Mouse (Mus musculus): ENCODE results near the gene Eci2. TPM values are rescaled to one million over a fixed set of nuclear protein-coding genes. Genes with fewer than 3 reads are reported as not detected.
"Not testable (repeated sequence)": the region's sequence is repeated elsewhere in the genome, so short reads cannot be mapped to it uniquely, and the experiment has no call there.

The Eci2 gene
- polyA plus RNA-seq, 1 experiment from 2014 or later: 84.6 TPM

DNA sequence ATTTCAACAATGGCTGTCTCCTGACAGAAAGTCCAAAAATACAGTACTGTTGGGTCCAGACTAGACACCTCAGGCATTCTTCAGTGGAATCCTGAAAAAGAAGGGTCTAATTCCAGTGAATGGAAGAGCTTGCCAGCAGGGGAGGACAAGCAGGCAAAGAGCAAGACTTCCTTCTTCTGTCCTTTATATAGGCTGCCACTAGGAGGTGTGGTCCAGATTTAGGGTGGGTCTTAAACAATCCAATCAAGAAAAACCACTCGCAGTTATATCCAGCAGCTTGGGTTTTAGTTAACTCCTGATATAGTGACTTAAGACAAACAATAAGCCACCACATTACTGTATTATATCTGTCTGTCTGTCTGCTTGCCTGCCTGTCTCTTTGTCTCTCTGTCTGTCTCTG is 53.1 kb downstream of the Eci2 start:
- WGBS: 62% methylated on average over 1 of the region's 1 CpGs
- Histone ChIP-seq H3K4me3 (ENCODE audit: low read depth, low read length) (no peak overlapping the region), H3K36me3 (ENCODE audit: control insufficient read depth, insufficient read depth, low read length) (peaks cover 11% of the 10 kb centered on the region), H3K4me1 (ENCODE audit: control insufficient read depth, insufficient read depth, low read length) (no peaks in the 10 kb centered on the region), H3K27ac (ENCODE audit: low read length) (no peak overlapping the region), H3K27me3 (ENCODE audit: control insufficient read depth, insufficient read depth, low read depth, low read length) (no peaks in the 10 kb centered on the region), H3K4me2 (ENCODE audit: low read length) (no peak overlapping the region), H3K9me3 (replicated peaks; ENCODE audit: control insufficient read depth, low read length, poor library complexity, severe bottlenecking) (no peaks in the 10 kb centered on the region), H3K9ac (ENCODE audit: low read depth, low read length) (no peak overlapping the region)
- ATAC-seq: no peak

DNA sequence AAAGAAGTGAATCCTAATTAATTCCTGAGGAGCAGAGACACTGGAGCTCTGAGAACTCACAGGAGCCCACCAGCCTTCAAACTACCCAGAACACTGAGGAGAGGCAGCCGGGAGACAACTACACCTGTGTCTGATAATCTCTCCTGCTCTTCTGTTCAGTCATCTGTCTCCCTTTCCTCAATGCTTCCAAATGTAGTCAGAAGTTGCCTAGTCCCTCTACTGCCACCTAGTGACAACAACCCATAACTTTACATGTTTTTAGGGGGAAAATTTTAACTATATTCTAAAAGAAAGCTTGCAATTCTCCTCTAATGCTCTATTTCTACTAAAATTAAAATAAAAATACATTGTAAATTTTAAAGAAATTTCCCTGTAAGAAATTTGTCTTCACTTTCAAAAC is 53.7 kb downstream of the Eci2 start:
- H3K9me3 ChIP-seq (replicated peaks; ENCODE audit: control insufficient read depth, low read length, poor library complexity, severe bottlenecking): no peaks in the 10 kb centered on the region
- 45% methylated on average over 1 of the region's 1 CpGs for WGBS
- no peaks in the 10 kb centered on the region for H3K27me3 ChIP-seq (ENCODE audit: control insufficient read depth, insufficient read depth, low read depth, low read length)
- no peak overlapping the region for H3K9ac ChIP-seq (ENCODE audit: low read depth, low read length)
- no peak overlapping the region for H3K4me2 ChIP-seq (ENCODE audit: low read length)
- H3K4me3 ChIP-seq (ENCODE audit: low read depth, low read length): no peak overlapping the region
- peaks cover 8% of the 10 kb centered on the region; the same call in 1 of the 2 replicates for H3K36me3 ChIP-seq (ENCODE audit: control insufficient read depth, insufficient read depth, low read length)
- ATAC-seq: no peak
- no peak overlapping the region for H3K27ac ChIP-seq (ENCODE audit: low read length)
- H3K4me1 ChIP-seq (ENCODE audit: control insufficient read depth, insufficient read depth, low read length): no peaks in the 10 kb centered on the region

DNA sequence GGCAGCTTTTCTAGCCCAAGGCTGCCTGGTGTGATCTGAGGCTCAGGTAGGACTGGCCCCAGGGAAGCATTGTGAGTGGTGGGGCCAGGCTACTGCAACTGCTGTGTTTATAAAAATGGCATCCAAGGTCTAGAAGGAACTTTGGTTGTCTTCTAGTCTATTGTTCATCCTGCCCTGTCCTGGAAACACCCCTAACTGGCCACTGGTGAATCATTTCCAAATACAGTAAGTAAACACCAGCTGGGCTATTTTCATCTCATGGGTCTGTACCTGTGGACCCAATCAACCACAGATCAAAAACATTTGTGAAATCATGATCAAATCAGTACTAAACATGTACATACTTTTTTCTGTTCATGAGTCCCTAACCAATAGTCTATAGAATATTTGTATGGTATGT is 54.4 kb downstream of the Eci2 start:
- not testable (repeated sequence) for H3K36me3 ChIP-seq (ENCODE audit: control insufficient read depth, insufficient read depth, low read length)

DNA sequence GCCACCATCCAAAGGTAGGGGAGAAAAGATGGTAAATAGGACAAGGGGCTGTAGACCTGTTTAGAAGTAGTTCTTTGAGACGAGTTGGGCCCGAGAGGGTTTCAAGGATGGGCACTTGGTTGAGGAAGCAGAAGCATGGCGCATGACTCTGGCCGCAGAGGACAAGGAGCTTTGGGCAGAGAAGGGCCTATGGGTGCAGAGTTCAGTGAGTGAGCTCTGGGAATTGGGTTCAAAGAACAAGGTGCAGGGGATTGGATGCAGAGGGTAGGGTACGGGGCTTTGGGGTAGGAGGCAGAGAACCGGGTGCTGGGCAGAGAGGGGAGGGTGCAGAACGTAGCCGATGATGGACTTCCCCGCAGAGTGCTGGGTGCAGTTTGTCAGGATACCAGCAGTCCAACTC is 61.2 kb downstream of the Eci2 start:
- not testable (repeated sequence) for H3K36me3 ChIP-seq (ENCODE audit: control insufficient read depth, insufficient read depth, low read length); H3K27ac ChIP-seq (ENCODE audit: low read length); H3K27me3 ChIP-seq (ENCODE audit: control insufficient read depth, insufficient read depth, low read depth, low read length); H3K9ac ChIP-seq (ENCODE audit: low read depth, low read length); H3K9me3 ChIP-seq (replicated peaks; ENCODE audit: control insufficient read depth, low read length, poor library complexity, severe bottlenecking); ATAC-seq; H3K4me3 ChIP-seq (ENCODE audit: low read depth, low read length); H3K4me1 ChIP-seq (ENCODE audit: control insufficient read depth, insufficient read depth, low read length); H3K4me2 ChIP-seq (ENCODE audit: low read length)
- 80% methylated on average over 9 of the region's 9 CpGs for WGBS

More for the DNA sequence above, 54.4 kb downstream of the Eci2 start:
- H3K9ac ChIP-seq (ENCODE audit: low read depth, low read length); H3K9me3 ChIP-seq (replicated peaks; ENCODE audit: control insufficient read depth, low read length, poor library complexity, severe bottlenecking); H3K4me2 ChIP-seq (ENCODE audit: low read length); H3K27me3 ChIP-seq (ENCODE audit: control insufficient read depth, insufficient read depth, low read depth, low read length); H3K4me3 ChIP-seq (ENCODE audit: low read depth, low read length); H3K27ac ChIP-seq (ENCODE audit: low read length); H3K4me1 ChIP-seq (ENCODE audit: control insufficient read depth, insufficient read depth, low read length); ATAC-seq: not testable (repeated sequence)

DNA sequence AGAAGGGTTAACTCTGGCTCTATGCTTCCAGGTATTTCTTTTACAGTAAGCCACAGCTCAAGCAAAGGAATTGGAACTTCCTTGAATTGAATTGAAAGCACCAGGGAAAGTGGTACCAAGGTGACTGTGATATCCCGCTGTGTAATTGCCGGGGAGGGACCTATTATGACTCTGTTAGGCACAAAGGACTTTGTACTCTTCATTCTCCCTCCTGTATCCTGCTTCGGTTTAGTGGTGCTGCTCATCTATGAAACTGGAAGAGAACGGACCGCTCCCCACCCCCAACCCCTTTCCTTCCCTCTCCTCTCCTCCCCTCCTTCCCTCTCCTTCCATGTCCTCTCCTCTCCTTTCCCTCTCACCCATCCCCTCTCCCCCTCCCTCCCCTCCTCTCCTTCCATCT is 62.0 kb downstream of the Eci2 start:
- ATAC-seq: 0 out of 2 replicates have a peak, but pooled peaks have one; percentile 21

DNA sequence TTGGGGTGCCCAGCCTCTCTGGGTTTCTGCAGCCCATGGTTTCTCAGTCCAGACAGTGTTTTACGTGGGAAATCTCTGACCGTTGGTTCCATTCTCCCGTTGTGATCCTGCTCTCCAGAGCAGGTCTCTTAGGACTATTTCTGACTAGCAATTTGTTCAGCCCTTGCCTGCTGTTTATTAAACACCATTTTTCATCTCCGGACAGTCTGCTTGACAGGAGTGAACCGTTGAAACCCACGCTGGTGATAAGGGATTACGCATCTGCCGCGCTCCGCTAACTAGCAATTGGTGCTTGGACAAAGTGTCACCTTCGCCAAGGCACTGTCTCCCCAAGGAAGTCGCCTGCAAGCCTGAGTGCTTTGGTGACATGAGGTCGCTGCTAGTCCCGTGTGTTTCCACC is 62.5 kb downstream of the Eci2 start:
- no peaks in the 10 kb centered on the region for H3K36me3 ChIP-seq (ENCODE audit: control insufficient read depth, insufficient read depth, low read length)
- no peak overlapping the region for H3K27ac ChIP-seq (ENCODE audit: low read length)
- H3K27me3 ChIP-seq (ENCODE audit: control insufficient read depth, insufficient read depth, low read depth, low read length): no peaks in the 10 kb centered on the region; the same call in 1 of the 2 replicates
- H3K9ac ChIP-seq (ENCODE audit: low read depth, low read length): peak overlapping the region; percentile 50
- peak; percentile 36; the same call in 1 of the 2 replicates for ATAC-seq
- H3K4me2 ChIP-seq (ENCODE audit: low read length): peak overlapping the region; percentile 74
- H3K4me3 ChIP-seq (ENCODE audit: low read depth, low read length): peak overlapping the region; percentile 35
- peaks cover 7% of the 10 kb centered on the region; the same call in 1 of the 2 replicates for H3K4me1 ChIP-seq (ENCODE audit: control insufficient read depth, insufficient read depth, low read length)
- H3K9me3 ChIP-seq (replicated peaks; ENCODE audit: control insufficient read depth, low read length, poor library complexity, severe bottlenecking): no peaks in the 10 kb centered on the region
- WGBS: 4% methylated on average over 14 of the region's 14 CpGs

More for the DNA sequence above, 62.0 kb downstream of the Eci2 start:
- Histone ChIP-seq H3K4me3 (ENCODE audit: low read depth, low read length) (peak overlapping the region; percentile 35), H3K27ac (ENCODE audit: low read length) (no peak overlapping the region), H3K9ac (ENCODE audit: low read depth, low read length) (no peak overlapping the region), H3K9me3 (replicated peaks; ENCODE audit: control insufficient read depth, low read length, poor library complexity, severe bottlenecking) (no peaks in the 10 kb centered on the region), H3K27me3 (ENCODE audit: control insufficient read depth, insufficient read depth, low read depth, low read length) (no peaks in the 10 kb centered on the region; the same call in 1 of the 2 replicates), H3K4me2 (ENCODE audit: low read length) (peak overlapping the region; percentile 74), H3K4me1 (ENCODE audit: control insufficient read depth, insufficient read depth, low read length) (peaks cover 7% of the 10 kb centered on the region; the same call in 1 of the 2 replicates), H3K36me3 (ENCODE audit: control insufficient read depth, insufficient read depth, low read length) (no peaks in the 10 kb centered on the region)
- WGBS: 17% methylated on average over 5 of the region's 5 CpGs

DNA sequence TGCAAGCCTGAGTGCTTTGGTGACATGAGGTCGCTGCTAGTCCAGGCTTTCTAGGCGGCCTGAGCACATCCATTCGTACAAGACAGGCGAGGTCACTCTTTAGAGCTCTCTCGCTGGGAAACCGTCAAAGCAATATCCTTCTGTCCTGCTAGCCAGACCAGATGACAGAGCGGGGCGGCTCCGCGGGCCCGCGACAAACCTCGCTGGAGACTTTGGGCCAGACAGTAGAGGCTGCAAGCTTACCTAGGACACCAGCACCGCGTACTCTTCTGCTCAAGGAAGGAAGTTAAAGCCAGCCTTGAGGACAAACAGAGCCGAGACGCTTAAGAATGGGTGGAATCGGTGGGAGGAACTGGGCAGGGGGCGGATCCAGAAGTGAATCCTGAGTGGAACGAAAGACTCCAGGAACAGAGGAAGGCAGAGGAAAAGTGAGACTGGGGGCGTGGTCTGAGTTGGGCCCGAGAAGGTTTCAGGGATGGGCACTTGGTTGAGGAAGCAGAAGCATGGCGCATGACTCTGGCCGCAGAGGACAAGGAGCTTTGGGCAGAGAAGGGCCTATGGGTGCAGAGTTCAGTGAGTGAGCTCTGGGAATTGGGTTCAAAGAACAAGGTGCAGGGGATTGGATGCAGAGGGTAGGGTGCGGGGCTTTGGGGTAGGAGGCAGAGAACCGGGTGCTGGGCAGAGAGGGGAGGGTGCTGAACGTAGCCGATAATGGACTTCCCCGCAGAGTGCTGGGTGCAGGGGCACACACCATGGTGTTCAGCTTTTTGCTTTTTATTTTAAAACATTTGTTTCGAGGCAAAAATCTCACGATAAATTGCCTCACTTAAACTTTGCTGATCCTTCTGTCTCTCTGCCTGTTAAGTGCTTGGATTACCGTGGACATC is 63.1 kb downstream of the Eci2 start, which contains the start of gene Eci3:
TSS of gene Eci3 (minus strand) at position 300 of the 887 bp plus-strand sequence.
- no peaks in the 10 kb centered on the region; the same call in 1 of the 2 replicates for H3K27me3 ChIP-seq (ENCODE audit: control insufficient read depth, insufficient read depth, low read depth, low read length)
- no peaks in the 10 kb centered on the region for H3K36me3 ChIP-seq (ENCODE audit: control insufficient read depth, insufficient read depth, low read length)
- H3K9me3 ChIP-seq (replicated peaks; ENCODE audit: control insufficient read depth, low read length, poor library complexity, severe bottlenecking): no peaks in the 10 kb centered on the region
- ATAC-seq: peak; percentile 82
- H3K27ac ChIP-seq (ENCODE audit: low read length): no peak within 1 kb of the TSS
- WGBS: 3% methylated on average over 30 of the region's 32 CpGs
- peak within 1 kb of the TSS; percentile 74 for H3K4me2 ChIP-seq (ENCODE audit: low read length)
- H3K4me1 ChIP-seq (ENCODE audit: control insufficient read depth, insufficient read depth, low read length): peaks cover 7% of the 10 kb centered on the region; the same call in 1 of the 2 replicates
- peak within 1 kb of the TSS; percentile 50 for H3K9ac ChIP-seq (ENCODE audit: low read depth, low read length)
- peak within 1 kb of the TSS; percentile 35 for H3K4me3 ChIP-seq (ENCODE audit: low read depth, low read length)

DNA sequence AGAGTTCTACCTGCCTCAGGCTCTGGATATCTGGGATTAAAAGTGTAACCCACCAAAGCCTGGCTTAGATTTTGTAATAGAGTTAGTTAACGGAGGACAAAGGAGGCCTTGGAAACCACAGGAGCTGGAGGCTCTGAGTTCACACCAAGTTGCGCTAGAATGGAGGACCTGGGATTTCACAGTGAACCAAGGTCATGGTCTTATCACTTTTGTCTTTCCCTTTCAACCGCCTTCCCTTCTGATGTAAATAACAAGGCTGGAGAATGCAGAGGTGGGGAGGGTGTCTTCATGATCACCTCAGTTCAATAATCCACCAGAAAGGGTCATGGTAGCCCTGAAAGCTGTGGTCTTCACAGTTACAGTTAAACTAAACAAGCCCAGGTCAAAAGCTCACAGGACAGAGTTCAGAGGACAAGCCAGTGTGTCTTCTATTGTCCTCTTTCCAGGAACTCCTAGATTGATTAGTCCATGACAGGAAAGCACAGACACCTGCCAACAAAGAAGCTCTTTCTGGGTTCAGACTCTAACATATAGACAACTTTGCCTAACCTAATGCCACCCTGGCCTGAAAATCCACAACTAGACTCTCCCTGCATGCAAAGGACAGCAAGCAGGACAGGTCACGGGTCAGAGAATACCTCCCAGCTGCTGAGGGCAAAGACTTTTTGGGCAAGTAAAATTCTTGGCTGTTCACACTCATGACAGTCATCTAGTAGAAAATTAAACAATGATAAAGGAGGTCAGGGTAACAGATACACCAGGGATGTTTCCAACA is 65.7 kb downstream of the Eci2 start:
- no peak for ATAC-seq
- Histone ChIP-seq H3K4me2 (ENCODE audit: low read length) (no peak overlapping the region), H3K9me3 (replicated peaks; ENCODE audit: control insufficient read depth, low read length, poor library complexity, severe bottlenecking) (no peaks in the 10 kb centered on the region), H3K27ac (ENCODE audit: low read length) (no peak overlapping the region), H3K4me1 (ENCODE audit: control insufficient read depth, insufficient read depth, low read length) (peaks cover 7% of the 10 kb centered on the region; the same call in 1 of the 2 replicates), H3K4me3 (ENCODE audit: low read depth, low read length) (no peak overlapping the region), H3K27me3 (ENCODE audit: control insufficient read depth, insufficient read depth, low read depth, low read length) (no peaks in the 10 kb centered on the region; the same call in 1 of the 2 replicates), H3K36me3 (ENCODE audit: control insufficient read depth, insufficient read depth, low read length) (no peaks in the 10 kb centered on the region), H3K9ac (ENCODE audit: low read depth, low read length) (no peak overlapping the region)
- WGBS: 89% methylated on average over 4 of the region's 4 CpGs

Data from midbrain, embryonic 16.5 days (tissue).